Mouse (Mus musculus) midbrain, embryonic 14.5 days (tissue): ENCODE data around the gene Mesp2. TPM values are rescaled to one million over a fixed set of nuclear protein-coding genes. Genes with fewer than 3 reads are reported as not detected.
"Not testable (repeated sequence)": the region's sequence is repeated elsewhere in the genome, so short reads cannot be mapped to it uniquely, and the experiment has no call there.

Experiments used
- ATAC-seq: fragments of 200-750 bp; cut with Nextera tagmentation; 2 replicates; pipeline ENCODE4 v1.8.0; 2017; ENCODE audit warnings: moderate number of reproducible peaks, moderate library complexity; ENCODE audit not compliant: low FRiP score, low TSS enrichment
- DNase-seq: peaks from one replicate; pipeline ENCODE4 v3.0.0-alpha.2; 2015
- H3K27ac ChIP-seq: fragments of 300-500 bp; sonication (generic); replicated peaks from 2 replicates; pipeline ENCODE4 v1.5.1; 2014; ENCODE audit warnings: mild to moderate bottlenecking, low read depth, low read length, moderate library complexity
- H3K27me3 ChIP-seq: fragments of 300-500 bp; sonication (generic); 2 replicates; pipeline ENCODE4 v1.6.1; 2014; ENCODE audit warnings: low read length, control low read depth, mixed read lengths; ENCODE audit not compliant: control insufficient read depth, insufficient read depth
- H3K36me3 ChIP-seq: fragments of 300-500 bp; sonication (generic); 2 replicates; pipeline ENCODE4 v1.6.1; 2014; ENCODE audit warnings: low read length, control low read depth; ENCODE audit not compliant: control insufficient read depth, insufficient read depth
- H3K4me1 ChIP-seq: fragments of 300-500 bp; sonication (generic); 2 replicates; pipeline ENCODE4 v1.6.1; 2014; ENCODE audit warnings: mild to moderate bottlenecking, antibody characterized with exemption, low read length, control low read depth; ENCODE audit not compliant: control insufficient read depth, insufficient read depth
- H3K4me2 ChIP-seq: fragments of 300-500 bp; sonication (generic); 2 replicates; pipeline ENCODE4 v1.6.1; 2014; ENCODE audit warnings: mild to moderate bottlenecking, low read length, moderate library complexity
- H3K4me3 ChIP-seq: fragments of 300-500 bp; sonication (generic); replicated peaks from 2 replicates; pipeline ENCODE4 v1.5.1; 2014; ENCODE audit warnings: low read depth, low read length
- H3K9ac ChIP-seq: fragments of 300-500 bp; sonication (generic); replicated peaks from 2 replicates; pipeline ENCODE4 v1.6.1; 2014; ENCODE audit warnings: mild to moderate bottlenecking, low read length, moderate library complexity
- H3K9me3 ChIP-seq: fragments of 300-500 bp; sonication (generic); 2 replicates; pipeline ENCODE4 v1.6.1; 2016; ENCODE audit warnings: low read length, control low read depth, mixed read lengths; ENCODE audit not compliant: control insufficient read depth
- WGBS: fragments of 180-500 bp; shearing (Covaris S2); extraction: QIAGEN DNeasy Blood & Tissue Kit; methylation state at CpG from one replicate; pipeline ENCODE4 v1.1.7; 2014; 5-methylcytosine and 5-hydroxymethylcytosine counted together
- polyA plus RNA-seq: library from polyadenylated mRNA; unstranded; fragments of >200 nt; fragmentation: Nextera tagmentation; extraction: Ambion mirVana; gene quantifications from 2 replicates; pipeline ENCODE4 v1.2.1, GENCODE M21; 2014

Gene Mesp2
- polyA plus RNA-seq, 1 experiment from 2014 or later: 1.1 TPM

DNA sequence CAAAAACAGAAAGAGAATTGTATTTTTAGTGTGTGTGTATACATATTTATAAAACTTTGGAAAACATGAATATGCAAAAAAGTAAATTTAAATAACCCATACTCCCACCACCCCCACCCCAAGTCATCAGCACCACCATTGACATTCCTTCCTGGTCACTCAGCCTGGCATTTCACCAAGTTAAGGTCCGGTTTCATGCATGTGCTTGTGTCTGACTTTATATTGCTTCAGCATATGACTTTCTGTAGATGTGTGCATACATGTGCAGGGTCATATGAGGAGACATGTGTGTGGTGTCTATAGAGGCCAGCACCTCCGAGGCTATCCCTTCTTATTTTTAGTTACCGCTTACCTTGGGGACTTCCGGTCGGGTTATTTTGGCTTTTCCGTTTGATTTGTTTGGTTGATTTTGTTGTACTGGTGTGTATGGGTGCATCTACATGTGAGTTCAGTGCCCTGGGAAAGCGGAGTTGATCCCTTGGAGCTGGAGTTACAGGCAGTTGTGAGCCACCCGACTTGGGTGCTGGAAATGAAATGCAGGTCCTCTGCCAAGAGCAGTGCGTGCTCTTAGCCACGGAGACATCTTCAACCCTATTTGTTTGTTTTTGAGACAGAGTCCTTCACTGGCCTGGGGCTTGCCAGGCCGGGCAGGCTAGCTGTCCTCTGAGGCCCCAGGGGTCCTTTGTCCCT, 28.6 kb upstream of the Mesp2 start:
- no peaks in the 10 kb centered on the region for H3K27me3 ChIP-seq
- DNase-seq (no peak), ATAC-seq (no peak)
- 0 out of 2 replicates have a peak, but pooled peaks cover 2% of the 10 kb centered on the region for H3K9me3 ChIP-seq
- H3K4me2 ChIP-seq: no peak overlapping the region
- H3K4me3 ChIP-seq: no peak overlapping the region
- no peak overlapping the region for H3K27ac ChIP-seq
- H3K4me1 ChIP-seq: no peaks in the 10 kb centered on the region
- 76% methylated on average over 11 of the region's 11 CpGs for WGBS
- no peaks in the 10 kb centered on the region for H3K36me3 ChIP-seq
- no peak overlapping the region for H3K9ac ChIP-seq

DNA sequence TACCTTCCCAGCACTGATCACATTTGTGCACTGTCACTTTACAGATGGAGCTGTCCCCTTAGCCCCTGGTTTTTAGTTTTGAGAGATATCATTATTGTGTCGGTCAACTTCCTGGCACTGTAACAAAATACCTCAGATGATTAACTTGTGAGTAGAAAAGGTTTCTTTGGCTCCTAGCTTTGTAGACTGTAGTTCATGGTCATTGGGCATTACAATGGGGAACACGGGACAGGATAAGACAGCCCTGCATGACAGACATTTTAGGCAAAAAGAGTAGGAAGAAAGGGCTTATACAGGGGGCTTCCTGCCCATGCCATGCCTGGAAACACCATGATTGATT, 28.0 kb upstream of the Mesp2 start:
- Histone ChIP-seq H3K36me3 (no peaks in the 10 kb centered on the region), H3K4me1 (no peaks in the 10 kb centered on the region), H3K4me3 (no peak overlapping the region), H3K9ac (no peak overlapping the region), H3K9me3 (0 out of 2 replicates have a peak, but pooled peaks cover 2% of the 10 kb centered on the region), H3K4me2 (no peak overlapping the region), H3K27ac (no peak overlapping the region), H3K27me3 (no peaks in the 10 kb centered on the region)
- no peak for DNase-seq
- ATAC-seq: no peak
- 68% methylated on average over 2 of the region's 2 CpGs for WGBS

DNA sequence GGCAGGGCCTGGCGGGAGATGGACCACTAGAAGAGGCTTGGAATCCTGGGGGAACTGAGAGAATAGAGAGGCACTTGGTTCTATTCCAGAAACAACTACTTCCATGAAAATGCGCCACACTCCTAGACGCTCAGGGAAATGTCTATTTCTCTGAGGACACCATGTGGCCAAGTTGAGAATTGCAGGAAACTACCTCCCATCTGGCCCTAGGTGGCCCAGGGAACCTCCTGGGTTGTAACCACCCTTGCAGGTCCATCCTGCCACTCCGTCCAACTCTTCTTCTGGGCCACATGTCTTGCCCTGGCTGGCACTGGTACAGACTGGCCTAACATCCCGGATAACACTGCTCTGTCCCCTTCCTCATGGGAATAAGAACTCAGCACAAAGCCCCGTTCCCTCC, 24.2 kb upstream of the Mesp2 start:
- WGBS: 20% methylated on average over 6 of the region's 6 CpGs
- H3K4me2 ChIP-seq: no peak overlapping the region
- ATAC-seq (no peak), DNase-seq (peak; percentile 85)
- no peaks in the 10 kb centered on the region for H3K4me1 ChIP-seq
- no peak overlapping the region for H3K9ac ChIP-seq
- H3K36me3 ChIP-seq: no peaks in the 10 kb centered on the region
- no peak overlapping the region for H3K27ac ChIP-seq
- H3K27me3 ChIP-seq: peaks cover 4% of the 10 kb centered on the region; the same call in 1 of the 2 replicates
- H3K4me3 ChIP-seq: no peak overlapping the region
- H3K9me3 ChIP-seq: 0 out of 2 replicates have a peak, but pooled peaks cover 2% of the 10 kb centered on the region

DNA sequence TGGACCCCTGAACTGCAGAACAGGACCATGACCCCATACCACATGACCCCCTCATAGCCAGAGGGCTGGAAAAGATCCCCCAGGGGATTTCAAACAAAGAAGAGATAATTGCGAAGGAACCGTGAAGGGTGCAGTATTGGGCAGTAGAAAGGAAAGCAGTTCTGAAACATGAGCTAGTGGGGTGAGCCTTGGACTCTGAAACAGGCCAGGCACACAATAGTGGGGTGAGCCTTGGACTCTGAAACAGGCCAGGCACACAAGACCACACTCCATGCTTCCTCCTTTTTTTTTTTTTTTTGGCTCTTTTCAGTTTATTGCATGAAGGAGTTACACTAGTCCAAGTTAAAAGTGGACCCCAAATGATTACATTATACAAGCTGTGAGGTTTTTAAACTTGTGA, 20.7 kb upstream of the Mesp2 start:
- not testable (repeated sequence) for H3K27ac ChIP-seq, DNase-seq, H3K36me3 ChIP-seq, H3K4me2 ChIP-seq, H3K4me3 ChIP-seq, H3K9ac ChIP-seq, H3K9me3 ChIP-seq, H3K4me1 ChIP-seq, ATAC-seq
- H3K27me3 ChIP-seq: peaks cover 33% of the 10 kb centered on the region
- WGBS: 27% methylated on average over 2 of the region's 2 CpGs

DNA sequence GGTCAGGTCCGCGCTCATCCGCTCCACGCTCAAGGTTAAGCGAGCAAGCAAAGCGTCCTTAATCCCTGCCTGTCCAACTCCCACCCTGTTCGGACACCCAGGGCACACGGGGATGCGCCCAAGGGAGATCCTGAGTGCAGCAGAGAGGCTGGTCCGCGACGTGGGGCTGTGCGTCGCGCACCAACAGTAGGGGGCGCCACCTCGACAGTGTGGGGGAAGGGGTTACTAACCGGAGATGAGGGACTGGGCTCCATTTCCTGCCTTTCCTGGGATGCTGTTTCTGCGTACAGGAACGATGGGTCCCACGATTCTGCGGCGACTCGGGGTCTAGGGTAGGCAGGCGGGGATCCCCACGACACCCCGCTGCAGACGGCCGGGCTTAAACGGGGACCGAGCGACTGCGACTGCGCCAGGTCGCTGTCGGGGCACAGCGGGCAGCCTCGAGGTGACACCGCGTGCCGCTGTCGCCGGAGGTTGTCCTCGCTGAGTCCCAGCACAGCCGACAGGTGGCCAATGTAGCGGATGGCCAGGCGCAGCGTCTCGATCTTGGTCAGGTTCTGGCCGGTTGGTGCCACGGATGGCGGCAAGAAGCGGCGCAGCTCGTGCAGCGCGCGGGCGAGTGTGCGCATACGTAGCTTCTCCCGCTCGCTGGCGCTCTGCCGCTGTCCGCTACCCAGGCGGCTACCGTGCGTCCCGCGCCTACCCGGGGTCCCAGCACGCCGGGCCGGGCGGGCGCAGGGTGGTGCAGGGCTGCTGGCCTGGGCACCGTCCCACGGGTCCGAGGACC, 17.7 kb upstream of the Mesp2 start:
- 1% methylated on average over 80 of the region's 80 CpGs for WGBS
- Histone ChIP-seq H3K9ac (peak overlapping the region; percentile 46), H3K4me3 (peak overlapping the region; percentile 44), H3K27ac (no peak overlapping the region), H3K36me3 (no peaks in the 10 kb centered on the region), H3K27me3 (peaks cover 33% of the 10 kb centered on the region), H3K4me1 (no peaks in the 10 kb centered on the region), H3K9me3 (no peaks in the 10 kb centered on the region), H3K4me2 (peak overlapping the region; percentile 69)
- peak; percentile 75 for DNase-seq
- no peak for ATAC-seq

DNA sequence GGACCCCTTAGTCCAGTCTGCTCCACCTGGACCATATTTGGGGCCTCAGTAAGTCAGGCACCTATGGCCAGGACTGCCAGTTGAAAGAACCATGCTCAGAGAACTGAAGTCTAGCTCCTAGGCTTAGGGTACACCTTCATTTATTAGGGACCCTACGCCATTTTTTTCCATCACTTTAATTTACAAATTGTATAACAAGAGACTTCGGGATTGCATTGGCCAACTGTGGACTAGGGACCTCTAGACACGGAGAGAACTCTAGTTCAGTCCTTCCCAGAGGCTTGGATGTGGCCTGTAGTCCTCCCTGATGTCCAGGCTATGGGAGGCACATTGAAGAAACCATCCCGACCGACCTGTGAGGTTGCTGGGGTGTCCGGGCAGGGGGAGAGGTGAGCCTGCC, 16.8 kb upstream of the Mesp2 start, which contains the start of gene Mesp1:
Gene Mesp1, minus strand, starts transcription at position 101 of the 400 bp plus-strand sequence.
- WGBS: 77% methylated on average over 6 of the region's 6 CpGs

DNA sequence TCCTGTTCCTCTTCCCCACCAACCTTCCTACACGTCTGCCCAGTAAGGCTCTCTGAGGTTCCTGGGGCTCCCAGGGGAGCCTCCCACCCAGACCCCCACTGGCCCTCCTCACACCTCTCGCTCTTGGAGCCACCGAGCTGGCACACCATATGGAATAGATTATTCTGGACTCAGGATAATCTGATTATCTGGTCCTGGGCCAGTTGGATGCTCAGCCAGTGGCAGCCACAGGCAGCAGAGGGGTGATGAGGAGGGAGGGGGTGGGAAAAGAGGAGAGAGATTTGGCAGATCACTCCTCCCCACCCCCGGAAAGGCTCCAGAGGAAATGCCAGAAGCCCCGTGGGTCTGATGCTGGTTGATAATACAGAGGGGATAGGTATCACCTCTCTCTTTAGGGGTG, 11.9 kb upstream of the Mesp2 start:
- DNase-seq (no peak), ATAC-seq (no peak)
- H3K36me3 ChIP-seq: no peaks in the 10 kb centered on the region
- no peak overlapping the region for H3K9ac ChIP-seq
- H3K27ac ChIP-seq: no peak overlapping the region
- no peak overlapping the region for H3K4me2 ChIP-seq
- no peaks in the 10 kb centered on the region for H3K4me1 ChIP-seq
- peaks cover 5% of the 10 kb centered on the region for H3K27me3 ChIP-seq
- WGBS: 21% methylated on average over 5 of the region's 5 CpGs
- no peak overlapping the region for H3K4me3 ChIP-seq
- no peaks in the 10 kb centered on the region for H3K9me3 ChIP-seq

More for the DNA sequence above, 16.8 kb upstream of the Mesp2 start, which contains the start of gene Mesp1:
- Histone ChIP-seq H3K4me3 (peak within 1 kb of the TSS; percentile 44), H3K4me1 (no peaks in the 10 kb centered on the region), H3K9me3 (no peaks in the 10 kb centered on the region), H3K36me3 (no peaks in the 10 kb centered on the region), H3K4me2 (peak within 1 kb of the TSS; percentile 69), H3K9ac (peak within 1 kb of the TSS; percentile 46), H3K27me3 (peaks cover 33% of the 10 kb centered on the region), H3K27ac (no peak within 1 kb of the TSS)
- ATAC-seq: no peak
- no peak for DNase-seq

DNA sequence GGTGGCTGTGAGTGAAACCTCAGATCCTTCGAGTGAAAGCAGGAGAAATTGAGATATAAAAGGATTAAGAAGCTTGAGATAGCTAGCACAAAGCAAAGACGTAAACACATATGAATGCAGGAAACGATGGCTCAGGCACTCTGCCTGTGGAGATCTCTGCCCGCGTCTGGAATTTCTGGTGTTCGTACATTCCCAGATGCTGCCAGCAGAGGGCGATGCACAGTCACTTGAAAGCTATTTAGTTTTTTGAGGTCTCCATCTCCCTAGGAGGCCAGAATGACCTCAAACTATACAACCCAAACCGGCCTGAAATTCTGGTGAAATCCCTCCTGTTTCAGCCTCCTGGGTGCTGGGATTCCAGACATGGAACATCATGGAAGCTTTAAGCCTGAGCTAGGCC, 11.5 kb upstream of the Mesp2 start:
- ATAC-seq (no peak), DNase-seq (peak; percentile 84)
- WGBS: 3% methylated on average over 8 of the region's 8 CpGs
- Histone ChIP-seq H3K27ac (no peak overlapping the region), H3K4me2 (no peak overlapping the region), H3K9ac (no peak overlapping the region), H3K4me3 (no peak overlapping the region), H3K4me1 (no peaks in the 10 kb centered on the region), H3K9me3 (no peaks in the 10 kb centered on the region), H3K27me3 (peaks cover under 1% of the 10 kb centered on the region), H3K36me3 (no peaks in the 10 kb centered on the region)
